Mouse (Mus musculus) kidney, postnatal 10 days (tissue): ENCODE data around the gene Zfp983.
"Not testable (repeated sequence)": the region's sequence is repeated elsewhere in the genome, so short reads cannot be mapped to it uniquely, and the experiment has no call there.

Source experiments
- DNase-seq: peaks from one replicate; pipeline ENCODE4 v3.0.0; 2021; ENCODE audit warnings: mixed read lengths

The Zfp983 gene

GRCm38 (mm10) chr17:21650364-21650907 is at the start of gene Zfp983:
Zfp983 (plus strand) TSS chr17:21650624.
- peak; percentile 85 for DNase-seq

DNA sequence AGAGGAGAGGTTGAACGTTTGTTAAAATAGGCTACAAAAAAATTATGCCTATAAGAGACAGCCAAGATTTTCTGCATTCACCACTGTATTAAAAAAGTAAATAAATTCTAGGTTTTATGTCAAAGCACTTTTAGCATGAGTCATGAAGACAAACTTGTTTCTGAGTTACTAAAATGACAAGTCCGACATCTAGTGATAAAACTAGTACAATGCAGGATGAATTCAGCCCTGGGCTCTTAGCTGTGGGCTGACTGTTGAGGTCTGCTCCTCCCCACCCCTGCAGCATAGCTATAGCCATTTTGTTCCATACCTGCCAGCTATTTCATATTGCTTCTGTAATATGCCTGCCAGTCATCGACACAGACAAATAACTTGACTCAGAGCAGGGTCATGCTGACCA is 34.1 kb upstream of the Zfp983 start:
- no peak for DNase-seq

DNA sequence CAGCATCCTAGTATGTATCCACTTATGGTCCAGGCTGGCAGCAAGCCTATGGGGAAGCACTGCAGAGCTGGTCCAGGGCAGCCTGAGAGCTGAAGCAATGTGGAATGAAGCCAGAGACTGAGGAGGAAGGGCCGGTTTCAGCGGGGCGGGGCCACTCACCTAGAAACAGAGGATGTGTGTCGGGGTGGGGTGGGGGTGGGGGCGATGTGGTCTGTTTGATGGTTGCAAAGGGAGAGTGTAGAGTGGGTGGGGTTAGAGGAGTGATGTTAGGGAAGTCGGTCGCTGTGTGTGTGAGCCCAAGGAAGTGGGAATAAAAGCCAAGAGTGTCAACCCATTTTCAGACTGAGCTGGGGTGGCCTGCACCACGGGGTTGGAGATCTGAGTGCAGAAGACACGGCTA is 33.1 kb upstream of the Zfp983 start:
- no peak for DNase-seq

DNA sequence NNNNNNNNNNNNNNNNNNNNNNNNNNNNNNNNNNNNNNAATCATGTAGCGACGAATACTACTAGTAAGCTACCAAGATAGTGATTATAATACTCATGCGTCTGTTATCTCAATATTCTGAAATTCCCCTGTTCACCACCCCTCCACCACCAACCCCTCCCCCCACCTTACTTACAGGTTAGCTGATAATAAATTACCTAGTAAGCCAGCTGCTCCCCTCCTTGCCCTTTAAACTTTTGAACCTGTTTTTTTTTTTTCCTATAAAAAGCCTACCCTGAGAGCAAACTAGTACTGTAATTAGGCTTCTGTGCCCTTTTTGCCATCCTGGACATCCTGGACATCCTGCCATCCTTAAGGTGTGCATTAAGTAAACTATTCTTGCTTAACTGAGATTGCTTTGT is 26.8 kb upstream of the Zfp983 start:
- no peak for DNase-seq

GRCm38 (mm10) chr17:21635758-21636157 is 14.7 kb upstream of the Zfp983 start:
- not testable (repeated sequence) for DNase-seq

DNA sequence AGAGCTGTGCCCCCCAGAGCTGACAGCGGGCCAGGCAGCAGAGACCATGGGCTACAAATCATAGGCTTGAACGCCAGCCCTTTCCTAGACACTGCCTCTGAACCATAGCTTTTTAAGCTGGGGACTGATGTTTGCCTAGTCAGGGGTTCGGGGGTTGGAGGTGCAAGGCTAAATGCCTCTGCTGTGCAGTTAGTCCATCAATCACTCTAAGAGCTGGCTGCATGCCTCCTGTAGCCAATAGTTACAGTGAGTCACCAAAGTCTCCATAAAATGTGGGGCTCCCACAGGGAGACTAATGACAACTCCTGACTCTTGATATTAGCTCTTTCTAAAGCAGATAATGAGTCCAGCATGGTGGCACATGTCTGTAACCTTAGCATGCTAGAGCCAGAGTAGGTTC is 1.6 kb upstream of the Zfp983 start:
- DNase-seq = peak; percentile 6

DNA sequence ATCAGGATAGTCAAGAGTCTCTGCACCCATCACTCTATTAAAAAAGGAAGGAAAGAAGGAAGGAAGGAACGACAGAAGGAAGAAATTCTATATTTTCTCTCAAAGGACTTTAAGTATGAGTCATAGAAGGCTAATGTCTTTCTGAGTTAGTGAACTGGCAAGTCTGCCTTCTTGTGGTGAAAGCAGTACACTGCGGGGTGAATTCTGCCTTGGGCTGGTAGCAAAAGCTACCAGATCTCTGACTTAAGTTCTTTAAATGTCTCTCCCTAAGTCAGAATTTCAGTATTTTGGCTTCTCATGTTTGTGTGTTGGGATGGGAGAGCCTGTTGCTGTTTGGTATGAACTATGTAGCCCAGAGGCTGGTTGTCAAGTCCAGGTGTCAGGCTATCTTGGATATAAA is 488 bp upstream of the Zfp983 start:
- DNase-seq = peak; percentile 34

- DNase-seq = not testable (repeated sequence)
Observed at GRCm38 (mm10) chr17:21678826-21679225, 28.4 kb downstream of the Zfp983 start.

DNA sequence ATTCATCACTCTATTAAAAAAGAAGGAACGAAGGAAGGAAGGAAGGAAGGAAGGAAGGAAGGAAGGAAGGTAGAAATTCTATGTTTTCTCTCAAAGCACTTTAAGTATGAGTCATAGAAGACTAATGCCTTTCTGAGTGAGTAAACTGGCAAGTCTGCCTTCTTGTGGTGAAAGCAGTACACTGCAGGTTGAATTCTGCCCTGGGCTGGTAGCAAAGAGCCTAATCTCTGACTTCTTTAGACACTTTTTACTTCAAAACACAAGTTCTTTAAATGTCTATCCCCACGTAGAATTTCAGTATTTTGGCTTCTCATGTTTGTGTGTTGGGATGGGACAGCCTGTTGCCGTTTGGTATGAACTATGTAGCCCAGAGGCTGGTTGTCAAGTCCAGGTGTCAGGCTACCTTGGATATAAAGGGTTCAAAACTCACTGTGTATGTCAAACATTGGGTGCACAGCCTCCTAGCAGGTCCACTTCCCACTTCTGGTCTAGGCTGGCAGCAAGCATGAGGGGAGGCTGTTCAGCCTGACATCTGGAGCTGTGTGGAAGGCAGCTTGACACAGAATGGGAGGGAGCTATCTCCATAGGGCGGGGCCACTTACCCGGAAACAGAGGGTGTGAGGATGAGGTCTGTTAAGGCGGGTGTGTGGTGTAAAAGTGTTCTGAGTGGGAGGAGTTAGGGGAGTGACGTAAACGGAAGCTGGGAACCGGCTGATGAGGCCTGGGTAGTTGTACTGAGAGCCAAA is 29.0 kb downstream of the Zfp983 start:
- DNase-seq = peak; percentile 90

GRCm38 (mm10) chr17:21680019-21680376 is 29.6 kb downstream of the Zfp983 start:
- not testable (repeated sequence) for DNase-seq

- DNase-seq = no peak
Observed at GRCm38 (mm10) chr17:21691560-21691959, 41.1 kb downstream of the Zfp983 start, which contains the start of gene Gm10226. Gm10226 (plus strand) TSS chr17:21691860.

GRCm38 (mm10) chr17:21693342-21693741 is 42.9 kb downstream of the Zfp983 start:
- DNase-seq = no peak

- DNase-seq = no peak
Observed at GRCm38 (mm10) chr17:21696073-21696472, 45.6 kb downstream of the Zfp983 start.

GRCm38 (mm10) chr17:21702281-21703240 is 52.1 kb downstream of the Zfp983 start:
- DNase-seq = no peak

DNA sequence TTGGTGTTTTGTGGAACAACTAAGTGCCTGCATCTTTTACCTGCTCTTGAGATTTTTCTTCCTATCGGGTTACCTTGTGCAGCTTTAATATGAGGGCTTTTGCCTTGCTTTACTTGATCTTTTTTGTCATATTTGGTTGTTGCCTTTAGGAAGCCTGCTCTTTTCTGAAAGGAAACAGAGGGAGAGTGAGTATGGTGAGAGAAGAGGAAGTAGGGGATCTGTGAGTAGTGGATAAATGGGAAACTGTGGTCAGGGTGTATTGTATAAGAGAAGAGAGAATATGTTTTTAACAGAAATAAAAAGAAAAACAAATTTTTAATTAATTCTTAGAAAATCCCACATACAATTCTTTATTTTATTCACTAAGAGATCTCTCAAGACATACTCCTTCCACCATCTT is 53.0 kb downstream of the Zfp983 start:
- DNase-seq = no peak

DNA sequence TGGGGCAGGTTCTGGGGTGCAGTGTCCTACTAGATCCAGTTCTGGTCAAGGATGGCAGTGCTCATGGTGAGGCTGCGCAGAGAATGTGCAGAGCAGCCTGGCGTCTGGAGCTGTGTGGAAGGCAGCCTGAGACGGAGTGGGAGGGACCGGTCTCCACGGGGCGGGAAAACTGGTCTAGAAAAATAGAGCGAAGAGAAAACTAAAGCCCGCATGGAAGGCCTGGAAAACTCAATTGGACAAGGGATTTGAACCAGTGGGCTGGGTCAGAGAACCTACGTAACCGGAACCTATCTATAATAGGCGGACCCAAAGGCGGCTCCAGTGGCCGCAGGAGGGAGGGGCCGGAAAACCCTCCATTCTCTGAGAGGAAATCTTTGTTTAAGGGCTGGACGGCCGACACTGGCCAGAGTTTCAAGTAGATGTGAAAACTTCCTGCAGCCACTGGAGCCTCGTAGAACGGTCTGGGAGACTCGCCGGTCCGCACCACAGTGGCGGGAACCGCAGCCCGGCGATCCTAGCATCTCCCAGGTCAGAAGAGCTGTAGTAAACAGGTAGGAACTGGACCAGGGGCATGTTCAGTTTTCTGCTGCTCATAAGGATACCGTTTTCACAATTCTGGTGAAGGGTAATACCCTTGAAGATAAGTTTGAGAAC is 57.0 kb downstream of the Zfp983 start, which contains the start of gene Zfp760:
Zfp760 (plus strand) TSS at position 399 of the 654 bp plus-strand sequence.
- DNase-seq = peak; percentile 92

- DNase-seq = no peak
Observed at GRCm38 (mm10) chr17:21708401-21708800, 58.0 kb downstream of the Zfp983 start.
